Mouse (Mus musculus) MEL (cell line): ENCODE data around the gene Col6a5.

Experiments
- CTCF ChIP-seq, 3 experiments: IDR thresholded peaks in 2 of 3; conservative IDR thresholded peaks in 1 of 3; 2 replicates each; pipeline ENCODE4 v1.5.1; 2011 to 2012; ENCODE audit warnings: low read length in 3 of 3, low read depth in 2 of 3, mild to moderate bottlenecking in 2 of 3, improper control_type of control experiment in 1 of 3, inconsistent platforms in 1 of 3, mixed read lengths in 1 of 3, moderate library complexity in 1 of 3; ENCODE audit not compliant: control insufficient read depth in 1 of 3, insufficient read depth in 1 of 3, poor library complexity in 1 of 3, severe bottlenecking in 1 of 3
- MAX ChIP-seq: IDR thresholded peaks from 2 replicates; pipeline ENCODE4 v1.6.1; 2011; ENCODE audit warnings: low read length, improper control_type of control experiment
- NELFE ChIP-seq: IDR thresholded peaks from 2 replicates; pipeline ENCODE4 v1.6.1; 2011; ENCODE audit warnings: low read depth, low read length, improper control_type of control experiment
- POLR2A ChIP-seq, 2 experiments: IDR thresholded peaks; 2 replicates each; pipeline ENCODE4 v1.6.1; 2011 to 2012; ENCODE audit warnings: low read length in 2 of 2, mild to moderate bottlenecking in 2 of 2, control low read depth in 1 of 2, improper control_type of control experiment in 1 of 2, low read depth in 1 of 2, moderate library complexity in 1 of 2; ENCODE audit not compliant: control insufficient read depth in 1 of 2, insufficient read depth in 1 of 2, poor library complexity in 1 of 2
- USF1 ChIP-seq: IDR thresholded peaks from 2 replicates; pipeline ENCODE4 v1.6.1; 2014; ENCODE audit warnings: low read depth, mild to moderate bottlenecking, inconsistent platforms, low read length, improper control_type of control experiment, moderate library complexity
- USF2 ChIP-seq, 2 experiments: IDR thresholded peaks; 2 replicates each; pipeline ENCODE4 v1.6.1; 2011 to 2012; ENCODE audit warnings: improper control_type of control experiment in 2 of 2, low read length in 2 of 2, borderline replicate concordance in 1 of 2, inconsistent platforms in 1 of 2, low read depth in 1 of 2, mild to moderate bottlenecking in 1 of 2; ENCODE audit not compliant: insufficient read depth in 1 of 2

DNA sequence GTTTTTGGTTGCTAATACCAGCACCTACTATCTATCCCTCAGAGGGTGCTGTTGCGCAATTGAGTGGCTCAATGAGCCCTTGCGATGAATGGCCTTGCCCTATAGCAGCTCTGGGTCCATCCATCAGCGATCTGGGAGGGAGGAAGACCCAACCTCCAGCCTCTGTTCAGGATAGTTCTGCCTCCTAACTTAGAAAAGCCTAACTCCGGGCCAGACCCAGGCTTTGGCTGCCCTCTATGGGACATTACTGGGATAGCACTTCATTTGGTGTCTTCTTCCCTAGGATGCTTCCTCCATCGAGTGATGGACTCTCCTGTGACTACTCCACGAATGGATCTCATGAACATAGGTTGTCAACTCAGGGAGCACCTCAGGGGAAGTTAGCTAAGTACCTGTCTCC is 102.7 kb downstream of the Col6a5 start:
- TF ChIP-seq POLR2A (IDR thresholded peaks at IDR 0.05; ENCODE audit: control insufficient read depth in 1 of 2, insufficient read depth in 1 of 2, low read depth in 1 of 2, low read length in 2 of 2, poor library complexity in 1 of 2): no peak
- TF ChIP-seq MAX: no peak
- no peak for TF ChIP-seq USF2 (IDR thresholded peaks at IDR 0.05; ENCODE audit: borderline replicate concordance in 1 of 2, insufficient read depth in 1 of 2, low read depth in 1 of 2, low read length in 2 of 2)
- TF ChIP-seq CTCF (IDR thresholded peaks at IDR 0.05 in 2 of 3, conservative IDR thresholded peaks at IDR 0.05 in 1 of 3; ENCODE audit: control insufficient read depth in 1 of 3, insufficient read depth in 1 of 3, low read depth in 2 of 3, low read length in 3 of 3, poor library complexity in 1 of 3, severe bottlenecking in 1 of 3): peak; percentile 37 to 50 (median 41)
- TF ChIP-seq USF1: no peak
- no peak for TF ChIP-seq NELFE
